Mouse (Mus musculus): Measurements from ENCODE around the gene Klhl41.
"Not testable (repeated sequence)": the region's sequence is repeated elsewhere in the genome, so short reads cannot be mapped to it uniquely, and the experiment has no call there.

The Klhl41 gene

DNA sequence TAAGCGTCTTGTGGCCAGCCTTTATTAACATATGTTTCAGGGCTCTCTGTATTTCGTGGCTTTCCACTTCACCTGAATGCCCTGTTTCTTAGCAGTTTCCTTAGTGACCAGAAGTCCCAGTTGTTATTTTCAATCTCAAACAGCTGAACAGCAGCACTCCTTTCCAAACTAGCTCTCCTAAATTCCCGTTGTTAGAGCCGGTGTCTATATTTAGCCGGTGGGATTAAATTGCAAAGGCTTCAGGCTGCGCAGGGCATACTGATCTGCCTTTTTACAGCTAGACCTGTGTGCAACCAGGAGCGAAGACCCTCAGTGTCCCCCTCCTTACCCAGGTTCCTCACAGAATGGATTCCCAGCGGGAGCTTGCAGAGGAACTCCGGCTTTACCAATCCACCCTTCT, at the start of gene Klhl41:
Gene Klhl41, plus strand, starts transcription at position 268 of the 400 bp plus-strand sequence.
- DNase-seq, result no peak

- no peak for DNase-seq
These were observed 40.7 kb upstream of the Klhl41 start for GRCm38 (mm10) chr2:69629215-69629614.

GRCm38 (mm10) chr2:69629914-69630313, 40.0 kb upstream of the Klhl41 start:
- no peak for DNase-seq

GRCm38 (mm10) chr2:69630792-69631191, 39.1 kb upstream of the Klhl41 start:
- no peak for DNase-seq

DNA sequence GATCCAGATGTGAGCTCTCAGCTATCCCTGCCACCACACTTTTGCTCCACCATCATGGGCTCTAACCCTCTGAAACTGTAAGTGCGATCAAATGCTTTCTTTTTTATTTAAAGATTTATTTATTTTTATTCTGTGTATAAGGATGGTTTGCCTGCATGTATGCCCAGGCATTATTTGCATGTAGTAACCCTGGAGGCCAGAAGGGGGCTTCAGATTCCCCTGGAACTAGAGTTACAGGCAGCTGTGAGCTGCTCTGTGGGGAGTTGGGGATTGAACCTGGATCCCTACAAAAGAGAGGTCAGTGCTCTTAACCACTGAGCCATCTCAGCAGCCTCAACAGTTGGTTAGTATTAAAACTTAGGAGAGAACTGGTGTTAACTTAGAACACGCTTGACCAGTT, 38.5 kb upstream of the Klhl41 start:
- DNase-seq, result peak; percentile 52

DNA sequence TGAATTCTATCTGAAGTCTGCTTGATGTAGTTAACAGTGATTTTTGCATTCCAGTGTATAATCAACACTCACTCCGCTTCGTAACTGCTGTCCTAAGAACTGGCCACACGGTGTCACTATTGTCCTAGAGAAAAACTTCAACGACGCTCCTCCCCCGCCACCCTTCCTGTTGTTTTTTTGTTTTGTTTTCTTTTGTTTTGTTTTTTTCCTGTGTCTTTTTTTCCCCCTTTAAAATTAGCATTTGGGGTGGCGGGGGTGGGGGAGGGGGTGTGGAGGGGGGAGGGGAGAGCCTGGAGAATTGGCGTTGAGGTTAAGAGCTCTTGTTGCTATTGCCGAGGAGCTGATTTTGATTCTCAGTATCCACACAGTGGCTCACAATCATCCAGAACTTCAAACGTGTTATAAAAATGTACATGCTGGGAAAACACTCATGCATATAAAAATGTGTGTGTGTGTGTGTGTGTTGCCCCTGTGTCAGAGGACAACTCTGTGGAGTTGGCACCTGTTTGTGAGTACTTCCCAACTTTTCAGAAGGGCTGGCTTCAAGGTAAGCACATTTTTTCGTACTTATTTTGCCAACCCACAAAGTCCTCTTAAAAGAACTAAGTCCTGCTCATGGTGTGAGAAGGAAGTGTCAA, 34.7 kb upstream of the Klhl41 start:
- DNase-seq, result peak; percentile 71

DNA sequence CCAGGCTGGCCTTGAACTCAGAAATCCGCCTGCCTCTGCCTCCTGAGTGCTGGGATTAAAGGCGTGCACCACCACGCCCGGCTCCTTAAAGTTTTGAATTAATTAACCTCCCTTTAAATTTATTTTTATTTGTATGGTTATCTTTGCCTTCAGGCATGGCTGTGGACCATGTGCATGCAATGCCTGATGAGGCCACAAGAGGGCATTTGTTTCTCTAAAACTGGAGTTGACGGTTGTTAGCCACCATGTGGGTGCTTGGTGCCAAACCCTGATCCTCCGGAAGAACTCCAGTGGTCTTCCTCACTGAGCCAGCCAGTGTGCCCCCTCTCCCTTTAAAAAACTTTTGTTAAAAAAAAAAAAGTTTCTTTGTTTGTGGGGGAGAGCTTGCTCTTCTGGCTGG, 34.1 kb upstream of the Klhl41 start:
- peak; percentile 78 for DNase-seq

DNA sequence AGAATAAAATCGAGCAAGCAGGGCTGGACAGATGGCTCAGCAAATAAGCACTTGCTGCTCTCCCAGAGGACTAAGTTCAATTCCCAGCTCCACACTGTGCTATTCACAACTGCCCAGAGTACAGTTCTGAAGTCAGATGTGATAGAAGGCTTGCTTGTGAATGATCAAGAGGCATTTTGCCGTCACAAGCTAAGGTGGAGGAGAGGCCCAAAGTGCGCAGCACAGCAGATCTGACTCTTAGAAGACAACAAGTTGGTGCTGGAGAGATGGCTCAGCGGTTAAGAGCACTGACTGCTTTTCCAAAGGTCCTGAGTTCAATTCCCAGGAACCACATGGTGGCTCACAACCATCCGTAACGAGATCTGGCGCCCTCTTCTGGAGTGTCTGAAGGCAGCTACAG, 31.9 kb upstream of the Klhl41 start:
- DNase-seq, result not testable (repeated sequence)

GRCm38 (mm10) chr2:69640100-69640499, 29.8 kb upstream of the Klhl41 start:
- DNase-seq, result no peak

DNA sequence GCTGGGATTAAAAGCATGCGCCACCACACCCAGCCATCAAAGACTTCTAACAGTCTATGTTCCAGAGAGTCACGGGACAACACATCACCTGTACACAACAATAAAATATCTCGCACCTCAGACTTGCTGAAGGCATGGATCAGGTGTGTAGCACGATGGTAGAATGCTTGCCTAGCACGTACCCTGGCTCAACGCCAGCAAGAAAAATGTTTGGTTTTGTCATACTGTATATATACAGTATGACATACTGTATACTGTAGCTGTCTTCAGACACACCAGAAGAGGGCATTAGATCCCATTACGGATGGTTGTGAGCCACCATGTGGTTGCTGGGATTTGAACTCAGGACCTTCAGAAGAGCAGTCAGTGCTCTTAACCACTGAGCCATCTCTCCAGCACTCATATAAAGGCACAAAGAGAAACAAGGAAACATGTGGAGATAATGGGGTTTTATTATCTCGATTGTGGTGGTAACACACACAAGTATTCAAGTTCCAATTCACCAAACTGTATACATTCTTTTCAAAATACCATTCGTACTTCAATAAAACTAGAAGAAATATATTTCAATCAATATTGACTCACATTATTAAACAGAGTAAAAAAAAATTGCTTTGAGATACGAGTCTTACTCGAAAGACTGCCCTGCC, 24.8 kb upstream of the Klhl41 start:
- DNase-seq, result no peak

DNA sequence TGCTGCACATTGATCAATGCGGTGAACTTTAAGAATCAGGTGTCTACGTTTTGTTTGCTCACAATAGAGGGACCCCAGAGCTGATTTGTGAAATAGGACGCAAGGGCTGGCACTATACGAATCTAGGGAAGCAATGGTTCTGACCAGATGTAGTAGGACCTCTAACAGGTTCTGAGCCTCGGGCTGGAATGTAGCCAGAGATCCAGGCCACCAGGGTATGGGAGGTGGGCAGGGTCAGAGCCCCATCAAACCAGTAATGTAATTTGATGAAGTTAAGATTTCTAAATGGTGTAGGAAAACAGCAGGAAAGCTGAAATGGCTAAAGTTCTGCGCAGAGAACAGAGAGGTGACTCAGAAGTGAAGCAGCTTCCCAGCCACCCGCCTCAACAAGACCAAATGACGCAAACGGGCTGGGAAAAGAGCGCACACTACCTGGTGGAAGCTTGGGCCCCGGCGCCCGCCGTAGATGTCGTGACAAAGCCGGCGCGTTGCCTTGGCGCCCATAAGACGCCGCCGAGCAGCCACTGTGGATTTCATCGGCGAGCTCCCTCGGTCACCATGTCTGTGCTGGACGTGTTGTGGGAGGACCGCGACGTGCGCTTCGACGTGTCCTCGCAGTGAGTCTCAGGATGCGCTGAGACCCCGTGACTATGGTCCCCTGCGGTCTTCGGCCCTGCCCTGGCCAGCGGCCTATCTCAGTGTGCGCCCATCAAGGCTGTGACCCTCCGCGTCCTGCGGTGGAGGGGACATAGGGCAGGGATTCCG, 23.0 kb upstream of the Klhl41 start, which contains the start of gene Bbs5:
Gene Bbs5, plus strand, starts transcription at position 446 of the 765 bp plus-strand sequence.
- peak; percentile 80 for DNase-seq

GRCm38 (mm10) chr2:69649716-69650115, 20.2 kb upstream of the Klhl41 start:
- DNase-seq, result no peak

- no peak for DNase-seq
These were observed 10.6 kb upstream of the Klhl41 start for GRCm38 (mm10) chr2:69659326-69659725.

- no peak for DNase-seq
These were observed 6.0 kb upstream of the Klhl41 start for GRCm38 (mm10) chr2:69663827-69664476.

- DNase-seq, result no peak
These were observed 2.3 kb upstream of the Klhl41 start for GRCm38 (mm10) chr2:69667656-69668055.

GRCm38 (mm10) chr2:69668414-69668813, 1.5 kb upstream of the Klhl41 start:
- no peak for DNase-seq

GRCm38 (mm10) chr2:69673723-69674122, 3.8 kb downstream of the Klhl41 start:
- DNase-seq, result no peak

- no peak for DNase-seq
These were observed 5.3 kb downstream of the Klhl41 start for GRCm38 (mm10) chr2:69675266-69675665.

DNA sequence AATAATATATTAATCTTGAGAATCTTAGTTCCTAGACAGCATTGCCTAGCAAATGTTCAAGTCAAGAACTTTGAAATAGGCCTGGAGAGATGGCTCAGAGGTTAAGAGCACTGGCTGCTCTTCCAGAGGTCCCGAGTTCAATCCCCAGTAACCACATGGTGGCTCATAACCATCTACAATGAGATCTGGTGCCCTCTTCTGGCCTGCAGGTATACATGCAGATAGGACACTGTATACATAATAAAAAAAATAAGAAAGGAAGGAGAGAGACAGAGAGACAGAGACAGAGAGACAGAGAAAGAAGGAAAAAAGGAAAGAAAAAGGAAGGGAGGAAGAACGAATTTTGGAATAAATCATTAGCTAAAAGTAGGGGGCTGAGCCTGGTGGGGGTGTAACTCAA, 6.8 kb downstream of the Klhl41 start:
- peak; percentile 31 for DNase-seq

DNA sequence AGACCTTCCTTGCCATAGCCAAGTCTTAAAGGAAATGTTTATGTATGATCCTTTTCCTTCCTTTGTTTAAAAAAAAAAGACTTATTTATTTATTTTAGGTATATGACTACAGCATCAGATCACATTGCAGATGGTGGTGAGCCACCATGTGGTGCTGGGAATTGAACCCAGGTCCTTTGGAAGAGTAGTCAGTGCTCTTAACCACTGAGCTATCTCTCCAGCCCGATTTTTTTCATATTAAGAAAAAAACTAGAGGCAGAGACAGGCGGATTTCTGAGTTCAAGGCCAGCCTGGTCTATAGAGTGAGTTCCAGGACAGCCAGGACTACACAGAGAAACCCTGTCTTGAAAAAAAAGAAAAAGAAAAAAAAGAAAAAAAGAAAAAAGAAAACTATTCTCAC, 7.3 kb downstream of the Klhl41 start:
- DNase-seq, result not testable (repeated sequence)

DNA sequence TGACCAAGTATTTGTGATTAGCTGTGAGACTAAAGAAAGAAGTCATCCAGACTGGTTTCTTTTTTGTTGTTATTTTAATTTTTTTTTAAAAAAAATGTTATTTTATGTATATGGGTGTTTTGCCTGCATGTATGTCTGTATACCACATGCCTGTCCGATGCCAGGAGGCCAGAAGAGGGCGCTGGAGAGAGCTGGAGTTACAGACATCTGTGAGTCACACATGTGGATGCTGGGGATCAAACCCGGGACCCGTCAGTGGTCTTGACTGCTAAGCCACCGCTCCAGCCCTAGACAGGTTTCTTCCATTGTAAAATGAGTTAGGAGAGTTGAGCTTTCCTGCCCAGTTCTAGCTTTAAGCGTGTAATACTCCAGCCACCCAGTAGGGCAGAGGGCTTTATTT, 10.1 kb downstream of the Klhl41 start:
- DNase-seq, result peak; percentile 52

- DNase-seq, result no peak
These were observed 12.0 kb downstream of the Klhl41 start for GRCm38 (mm10) chr2:69681931-69682330.

GRCm38 (mm10) chr2:69683036-69683805, 13.3 kb downstream of the Klhl41 start:
- no peak for DNase-seq
